Mouse (Mus musculus): ENCODE measurements around the gene Gata2.
A peak's percentile ranks its signal among the peaks of the same experiment; 100 is the strongest.

DNA sequence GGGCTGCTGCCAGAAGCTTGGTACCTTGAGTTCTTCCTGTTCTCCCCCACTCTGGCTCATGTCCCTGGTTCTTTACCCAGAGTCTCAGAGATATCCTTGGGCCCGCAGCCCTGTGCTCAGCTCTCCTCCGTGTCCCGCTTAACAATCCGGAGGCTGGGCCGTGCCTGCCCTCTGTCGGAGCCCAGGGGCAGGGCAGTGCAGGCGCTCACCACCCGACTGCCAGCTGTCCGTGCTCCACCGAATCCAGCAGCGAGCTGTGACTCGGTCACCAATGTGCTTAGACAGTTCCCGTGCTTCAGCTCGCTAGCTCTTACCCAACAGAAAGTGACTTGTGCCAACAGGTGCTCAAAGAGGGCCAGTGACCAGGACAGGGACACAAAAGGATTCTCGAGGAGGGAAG, 48.9 kb downstream of the Gata2 start:
- peak; percentile 65 for TF ChIP-seq CTCF (IDR thresholded peaks at IDR 0.05; ENCODE audit: low read depth, low read length)
- TF ChIP-seq POLR2A (IDR thresholded peaks at IDR 0.05; ENCODE audit: insufficient read depth, low read length) = no peak
- no peak for TF ChIP-seq EP300 (IDR thresholded peaks at IDR 0.05; ENCODE audit: insufficient read depth, low read depth, low read length)

Measured in ES-Bruce4 (cell line).